Mouse (Mus musculus) heart, embryonic 14.5 days (tissue): ENCODE measurements around the gene Pgd. TPM values are rescaled to one million over a fixed set of nuclear protein-coding genes. Genes with fewer than 3 reads are reported as not detected.
"Not testable (repeated sequence)": the region's sequence is repeated elsewhere in the genome, so short reads cannot be mapped to it uniquely, and the experiment has no call there.

Experiments used
- ATAC-seq: fragments of 200-750 bp; cut with Nextera tagmentation; 2 replicates; pipeline ENCODE4 v1.8.0; 2017; ENCODE audit warnings: low read depth, moderate TSS enrichment; ENCODE audit not compliant: insufficient number of reproducible peaks, insufficient read depth, low FRiP score
- H3K27ac ChIP-seq, 2 experiments: fragments of 200-500 bp in 1 of 2; fragments of 300-500 bp in 1 of 2; sonication (generic) in 1 of 2; replicated peaks in 1 of 2; 2 replicates each; pipeline ENCODE4 v1.5.1; 2012 to 2014; ENCODE audit warnings: low read depth in 2 of 2, low read length in 2 of 2, control low read depth in 1 of 2, mild to moderate bottlenecking in 1 of 2, mixed read lengths in 1 of 2; ENCODE audit not compliant: control insufficient read depth in 1 of 2, insufficient read depth in 1 of 2
- H3K27me3 ChIP-seq: fragments of 300-500 bp; sonication (generic); 2 replicates; pipeline ENCODE4 v1.6.1; 2014; ENCODE audit warnings: mild to moderate bottlenecking, low read length, control low read depth; ENCODE audit not compliant: control insufficient read depth, insufficient read depth
- H3K36me3 ChIP-seq: fragments of 300-500 bp; sonication (generic); 2 replicates; pipeline ENCODE4 v1.6.1; 2014; ENCODE audit warnings: mild to moderate bottlenecking, control low read depth, low read length, mixed read lengths; ENCODE audit not compliant: control insufficient read depth, insufficient read depth
- H3K4me1 ChIP-seq, 2 experiments: fragments of 200-500 bp in 1 of 2; fragments of 300-500 bp in 1 of 2; sonication (generic) in 1 of 2; 2 replicates each; pipeline ENCODE4 v1.6.1; 2012 to 2014; ENCODE audit warnings: low read length in 2 of 2, control low read depth in 1 of 2, mixed read lengths in 1 of 2; ENCODE audit not compliant: control insufficient read depth in 2 of 2, insufficient read depth in 2 of 2
- H3K4me2 ChIP-seq: fragments of 300-500 bp; sonication (generic); 2 replicates; pipeline ENCODE4 v1.6.1; 2014; ENCODE audit warnings: mild to moderate bottlenecking, low read length
- H3K4me3 ChIP-seq, 2 experiments: fragments of 200-500 bp in 1 of 2; fragments of 300-500 bp in 1 of 2; sonication (generic) in 1 of 2; 2 replicates each; pipeline ENCODE4 v1.5.1; 2012 to 2014; ENCODE audit warnings: low read length in 2 of 2, mild to moderate bottlenecking in 2 of 2, control low read depth in 1 of 2, low read depth in 1 of 2, moderate library complexity in 1 of 2; ENCODE audit not compliant: control insufficient read depth in 1 of 2, insufficient read depth in 1 of 2
- H3K9ac ChIP-seq: fragments of 300-500 bp; sonication (generic); 2 replicates; pipeline ENCODE4 v1.6.1; 2014; ENCODE audit warnings: mild to moderate bottlenecking, low read length
- H3K9me3 ChIP-seq: fragments of 300-500 bp; sonication (generic); 2 replicates; pipeline ENCODE4 v1.6.1; 2016; ENCODE audit warnings: low read length, control low read depth; ENCODE audit not compliant: control insufficient read depth
- WGBS: fragments of 180-500 bp; shearing (Covaris S2); extraction: QIAGEN DNeasy Blood & Tissue Kit; methylation state at CpG from one replicate; pipeline ENCODE4 v1.1.7; 2014; 5-methylcytosine and 5-hydroxymethylcytosine counted together
- polyA plus RNA-seq: library from polyadenylated mRNA; unstranded; fragments of >200 nt; fragmentation: Nextera tagmentation; extraction: Ambion mirVana; gene quantifications from 2 replicates; pipeline ENCODE4 v1.2.1, GENCODE M21; 2014

Pgd gene
- polyA plus RNA-seq, 1 experiment from 2014 or later, result 33.4 TPM

DNA sequence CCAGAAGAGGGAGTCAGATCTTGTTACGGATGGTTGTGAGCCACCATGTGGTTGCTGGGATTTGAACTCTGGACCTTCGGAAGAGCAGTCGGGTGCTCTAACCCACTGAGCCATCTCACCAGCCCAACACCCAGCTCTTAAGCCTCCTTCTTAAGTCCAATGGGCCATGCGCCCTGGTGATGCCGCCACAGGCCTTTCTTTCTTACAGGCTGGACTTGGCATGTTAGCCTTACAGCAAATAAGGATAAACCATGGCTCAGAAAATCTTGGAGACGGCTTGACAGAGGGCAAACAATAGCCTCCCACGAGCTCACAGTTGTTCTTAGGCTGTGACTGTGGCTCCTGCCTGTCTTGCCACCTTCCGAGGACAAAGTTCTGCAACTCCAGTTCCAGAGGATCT, 3.4 kb upstream of the Pgd start:
- not testable (repeated sequence) for H3K4me2 ChIP-seq, H3K27ac ChIP-seq, H3K36me3 ChIP-seq, H3K9me3 ChIP-seq, H3K4me3 ChIP-seq, ATAC-seq, H3K9ac ChIP-seq, H3K27me3 ChIP-seq
- WGBS, result 73% methylated on average over 7 of the region's 8 CpGs
- peaks cover 6 to 21% of the 10 kb centered on the region in 2 experiments for H3K4me1 ChIP-seq

DNA sequence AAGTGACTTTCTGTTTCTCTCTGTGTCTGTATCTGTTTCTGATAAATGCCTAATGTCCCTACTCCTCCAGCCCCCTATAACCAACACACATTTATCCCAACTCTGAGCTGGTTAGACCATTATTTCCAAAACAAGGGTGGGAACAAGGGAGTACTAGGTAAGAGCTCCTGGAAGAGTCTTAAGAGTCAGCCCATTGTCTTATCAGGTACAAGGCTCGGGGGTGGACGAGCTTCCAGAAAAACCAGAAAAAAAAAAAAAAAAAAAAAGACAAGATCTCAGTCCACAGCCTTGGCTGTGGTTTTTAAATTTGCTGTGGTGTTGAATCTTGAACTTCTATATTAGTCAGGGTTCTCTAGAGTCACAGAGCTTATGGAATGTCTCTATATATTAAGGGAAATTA, 1.4 kb upstream of the Pgd start:
- H3K27me3 ChIP-seq, result no peaks in the 10 kb centered on the region
- no peak overlapping the region for H3K4me3 ChIP-seq
- ATAC-seq, result no peak
- no peak overlapping the region for H3K27ac ChIP-seq
- peaks cover 20% of the 10 kb centered on the region for H3K36me3 ChIP-seq
- H3K4me2 ChIP-seq, result peak overlapping the region; percentile 69
- WGBS, result 41% methylated on average over 2 of the region's 2 CpGs
- H3K9ac ChIP-seq, result no peak overlapping the region
- H3K4me1 ChIP-seq, result peaks cover 7 to 20% of the 10 kb centered on the region in 2 experiments
- H3K9me3 ChIP-seq, result no peaks in the 10 kb centered on the region

- Histone ChIP-seq H3K9me3 (no peaks in the 10 kb centered on the region), H3K36me3 (peaks cover 29% of the 10 kb centered on the region), H3K4me2 (peak overlapping the region; percentile 69), H3K27me3 (no peaks in the 10 kb centered on the region), H3K4me1 (peaks cover 7 to 11% of the 10 kb centered on the region in 2 experiments), H3K27ac (peak overlapping the region; percentile 69), H3K9ac (peak overlapping the region; percentile 74), H3K4me3 (peak overlapping the region; percentile 54 to 82)
- WGBS, result under 1% methylated on average over 27 of the region's 27 CpGs
- peak; percentile 19; the same call in 1 of the 2 replicates for ATAC-seq
Observed at GRCm38 (mm10) chr4:149166957-149167611, 513 bp upstream of the Pgd start.

- peaks cover 59% of the 10 kb centered on the region for H3K36me3 ChIP-seq
- no peak overlapping the region for H3K4me2 ChIP-seq
- peaks cover 7 to 11% of the 10 kb centered on the region in 2 experiments for H3K4me1 ChIP-seq
- no peak overlapping the region for H3K27ac ChIP-seq
- no peaks in the 10 kb centered on the region for H3K27me3 ChIP-seq
- ATAC-seq, result no peak
- WGBS, result 60% methylated on average over 5 of the region's 5 CpGs
- no peak overlapping the region for H3K4me3 ChIP-seq
- H3K9ac ChIP-seq, result no peak overlapping the region
- no peaks in the 10 kb centered on the region for H3K9me3 ChIP-seq
Observed at GRCm38 (mm10) chr4:149164150-149164549, 2.4 kb downstream of the Pgd start.

DNA sequence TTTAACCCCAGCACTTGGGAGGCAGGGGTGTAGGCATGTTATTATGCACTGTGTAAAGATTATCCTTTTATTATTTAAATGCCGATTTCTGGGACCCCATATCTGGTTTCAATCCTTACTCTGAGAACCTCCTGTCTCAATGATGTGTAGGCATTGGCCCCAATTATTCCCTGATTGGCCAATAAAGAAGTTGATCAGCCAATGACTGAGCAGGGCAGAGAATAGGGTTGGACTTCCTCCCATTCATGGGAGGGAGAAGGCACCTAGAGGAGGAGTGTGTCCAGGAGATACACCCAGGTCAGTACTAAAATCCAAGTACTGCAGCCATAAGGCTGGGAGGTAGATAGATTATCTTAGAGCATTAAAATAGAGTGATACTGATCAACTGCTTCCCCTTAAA, 3.4 kb downstream of the Pgd start:
- no peak overlapping the region for H3K4me3 ChIP-seq
- H3K4me1 ChIP-seq, result peaks cover 7 to 11% of the 10 kb centered on the region in 2 experiments
- no peaks in the 10 kb centered on the region for H3K9me3 ChIP-seq
- no peak overlapping the region for H3K9ac ChIP-seq
- WGBS, result 73% methylated on average over 1 of the region's 1 CpGs
- no peak overlapping the region for H3K27ac ChIP-seq
- H3K27me3 ChIP-seq, result no peaks in the 10 kb centered on the region
- no peak overlapping the region for H3K4me2 ChIP-seq
- ATAC-seq, result no peak
- H3K36me3 ChIP-seq, result peaks cover 68% of the 10 kb centered on the region

DNA sequence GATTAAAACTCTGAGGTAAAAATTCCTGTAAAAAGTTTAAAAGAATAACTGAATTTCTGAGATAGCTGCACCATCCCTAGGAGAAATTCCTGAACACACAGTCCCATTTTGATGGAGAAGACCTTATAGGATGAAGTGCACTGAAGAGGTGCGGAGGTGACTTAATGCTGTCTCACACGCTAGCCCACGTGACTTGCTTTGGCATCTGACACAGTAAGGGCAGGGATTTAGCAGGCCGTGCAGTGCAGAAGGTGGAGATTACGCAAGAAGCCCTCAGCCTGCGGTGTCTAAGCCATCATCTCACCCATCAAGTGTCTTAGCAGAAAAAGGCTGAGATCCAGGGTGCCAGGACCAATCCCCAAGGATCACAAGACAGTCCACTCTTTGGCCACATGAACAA, 5.4 kb downstream of the Pgd start:
- Histone ChIP-seq H3K27ac (no peak overlapping the region), H3K4me3 (no peak overlapping the region), H3K9me3 (no peaks in the 10 kb centered on the region), H3K9ac (no peak overlapping the region), H3K27me3 (no peaks in the 10 kb centered on the region), H3K36me3 (peaks cover 88% of the 10 kb centered on the region), H3K4me2 (no peak overlapping the region), H3K4me1 (peaks cover 7 to 11% of the 10 kb centered on the region in 2 experiments)
- 90% methylated on average over 6 of the region's 6 CpGs for WGBS
- ATAC-seq, result no peak

DNA sequence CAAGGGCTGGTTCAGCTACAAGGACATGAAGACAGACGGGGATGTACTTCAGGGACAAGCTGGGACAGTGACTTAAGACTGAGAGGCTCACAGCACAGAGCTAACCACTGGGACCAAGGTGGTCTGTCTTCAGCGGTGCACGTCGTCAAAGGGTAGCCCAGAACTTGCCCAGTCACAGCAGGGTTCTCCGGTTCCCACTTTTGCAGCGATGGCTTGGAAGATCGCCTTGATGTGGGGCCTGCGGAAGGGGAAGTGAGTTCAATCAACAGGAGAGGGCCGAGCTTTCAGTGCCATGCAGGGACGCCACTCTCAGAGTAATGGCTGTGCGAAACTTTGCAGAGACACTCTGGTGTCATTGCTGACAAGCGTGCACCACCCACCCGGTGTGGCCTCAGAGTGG, 6.7 kb downstream of the Pgd start:
- Histone ChIP-seq H3K9ac (no peak overlapping the region), H3K4me2 (no peak overlapping the region), H3K36me3 (peaks cover 99% of the 10 kb centered on the region), H3K27me3 (no peaks in the 10 kb centered on the region), H3K27ac (no peak overlapping the region), H3K4me1 (peaks cover under 1 to 1% of the 10 kb centered on the region in 2 experiments; a peak in 2 of 4 replicates), H3K4me3 (no peak overlapping the region), H3K9me3 (no peaks in the 10 kb centered on the region; the same call in 1 of the 2 replicates)
- no peak for ATAC-seq
- WGBS, result 88% methylated on average over 13 of the region's 13 CpGs

DNA sequence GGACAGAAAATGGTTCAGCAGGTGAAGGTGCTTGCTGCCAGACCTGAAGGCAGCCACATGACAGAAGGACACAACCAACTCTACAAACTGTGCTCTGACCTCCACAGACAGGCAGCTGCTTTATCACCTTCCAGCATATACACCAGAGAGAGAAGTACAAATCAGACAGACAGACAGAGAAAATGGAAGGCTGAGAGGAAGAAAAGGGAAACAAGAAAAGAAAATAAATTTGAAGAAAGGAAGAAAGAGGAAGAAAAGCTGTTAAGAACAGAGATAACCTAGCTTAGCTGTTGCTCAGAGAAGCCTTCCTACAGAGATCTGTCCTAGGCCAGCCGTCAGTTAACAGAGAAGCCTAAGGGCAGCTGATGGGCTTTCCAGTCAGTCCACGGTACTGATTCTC, 7.4 kb downstream of the Pgd start:
- H3K36me3 ChIP-seq, result peaks cover 99% of the 10 kb centered on the region
- H3K9me3 ChIP-seq, result no peaks in the 10 kb centered on the region; the same call in 1 of the 2 replicates
- H3K27me3 ChIP-seq, result no peaks in the 10 kb centered on the region
- no peaks in the 10 kb centered on the region for H3K4me1 ChIP-seq
- ATAC-seq, result no peak
- H3K27ac ChIP-seq, result no peak overlapping the region
- H3K4me3 ChIP-seq, result no peak overlapping the region
- WGBS, result 77% methylated on average over 2 of the region's 2 CpGs
- no peak overlapping the region for H3K9ac ChIP-seq
- no peak overlapping the region for H3K4me2 ChIP-seq
